In genomic region chr3:107853232-107854181, GRCm38 (mm10) we compare ENCODE assay signal across 21 mouse cellular contexts. TPM values are rescaled to one million over a fixed set of nuclear protein-coding genes. Genes with fewer than 3 reads are reported as not detected.
DNase-seq lines count a peak whose midpoint lies in the region; ATAC-seq and TF ChIP-seq lines count a peak whose summit lies in the region.
"Had no signal": no experiment of that assay in that cellular context is flagged by ENCODE, and none has a peak within 500 bp of the region (broad histone marks: within the 10 kb centered on the region; RNA-seq: fewer than 3 reads in every experiment).

No protein-coding gene starts in this region.

- WGBS in limb, embryonic 12.5 days = 82% methylated on average over 17 of the region's 17 CpGs

- peak; percentile 92 for ATAC-seq in activated CD4-positive, CD25-positive, alpha-beta regulatory T cell, adult 4 months
- ATAC-seq in limb, embryonic 12.5 days (ENCODE audit: insufficient number of reproducible peaks, insufficient read depth, low FRiP score, low TSS enrichment, low read depth) = no peak
- ATAC-seq: forebrain, embryonic 14.5 days had no signal

- no peak overlapping the region for H3K9ac ChIP-seq in limb, embryonic 12.5 days (replicated peaks)
- H3K9ac ChIP-seq: heart, embryonic 15.5 days; hindbrain, embryonic 13.5 days; stomach, embryonic 15.5 days had no signal

- no peaks in the 10 kb centered on the region for H3K27me3 ChIP-seq in limb, embryonic 12.5 days
- H3K27me3 ChIP-seq: hindbrain, embryonic 13.5 days; stomach, embryonic 15.5 days had no signal

- H3K9me3 ChIP-seq in limb, embryonic 12.5 days = no peaks in the 10 kb centered on the region
- H3K9me3 ChIP-seq: heart, embryonic 15.5 days; hindbrain, embryonic 13.5 days; stomach, embryonic 15.5 days had no signal

- peaks cover 49% of the 10 kb centered on the region for H3K4me1 ChIP-seq in limb, embryonic 12.5 days (replicated peaks)

- H3K36me3 ChIP-seq in limb, embryonic 12.5 days = no peaks in the 10 kb centered on the region
- H3K36me3 ChIP-seq: heart, embryonic 15.5 days; hindbrain, embryonic 13.5 days; stomach, embryonic 15.5 days had no signal

- TF ChIP-seq CTCF in left cerebral cortex, adult 2 months (IDR thresholded peaks at IDR 0.05) = peak; percentile 24

- no peak overlapping the region for H3K4me2 ChIP-seq in limb, embryonic 12.5 days
- H3K4me2 ChIP-seq: heart, embryonic 15.5 days; hindbrain, embryonic 13.5 days; stomach, embryonic 15.5 days had no signal

- intact Hi-C loops in left cerebral cortex, adult 2 months (cut with DNase I) = no loop called here
- intact Hi-C loops in heart, postnatal 36 days (cut with DNase I) = no loop called here

- no peak for DNase-seq in left cerebral cortex, adult 2 months (ENCODE audit: extremely low spot score in 1 of 2, low spot score in 2 of 2)
- no peak for DNase-seq in left cerebral cortex, adult 18-20 months (ENCODE audit: low spot score in 2 of 2)
- peak; percentile 80 for DNase-seq in CD4-positive, CD25-positive, alpha-beta regulatory T cell, adult 2 months (ENCODE audit: low read depth, low spot score)
- no peak for DNase-seq in ovary, adult 18-20 months (ENCODE audit: low spot score)
- no peak for DNase-seq in heart, postnatal 36 days
- DNase-seq: adrenal gland, postnatal 14 days; kidney, adult 9 months; right cerebral cortex, postnatal 4 days; thymus, postnatal 25 days had no signal

- no peak overlapping the region for H3K4me3 ChIP-seq in left cerebral cortex, adult 2 months
- H3K4me3 ChIP-seq in limb, embryonic 12.5 days (replicated peaks) = no peak overlapping the region
- H3K4me3 ChIP-seq: heart, embryonic 15.5 days; hindbrain, embryonic 13.5 days; stomach, embryonic 15.5 days had no signal

- 0 out of 2 replicates have a peak overlapping the region, but pooled peaks have one; percentile 13 for H3K27ac ChIP-seq in left cerebral cortex, adult 2 months
- H3K27ac ChIP-seq in limb, embryonic 12.5 days = 0 out of 2 replicates have a peak overlapping the region, but pooled peaks have one; percentile 18
- H3K27ac ChIP-seq: heart, embryonic 15.5 days; hindbrain, embryonic 13.5 days; stomach, embryonic 15.5 days had no signal

RNA-seq across cellular contexts. Expression of gene Eps8l3, which starts 23.5 kb away (rescaled TPM):
- not detected for total RNA-seq in left cerebral cortex, adult 2 months (2021)
- not detected for total RNA-seq in left cerebral cortex, adult 18-20 months (2021)
- polyA plus RNA-seq in activated CD4-positive, CD25-positive, alpha-beta regulatory T cell, adult 4 months (2017; shearing (Covaris generic)) = not detected
- not detected in 2 replicates for polyA plus RNA-seq in limb, embryonic 12.5 days (2016; fragmentation: Nextera tagmentation; extraction: Ambion mirVana)
- total RNA-seq in heart, postnatal 36 days (2021) = not detected
- total RNA-seq: adrenal gland, postnatal 14 days; ES-E14; gastrocnemius, postnatal 4 days; layer of hippocampus, adult 8-10 months had no signal
- polyA plus RNA-seq: cortical plate, adult 2 months; forebrain, embryonic 14.5 days; heart, embryonic 15.5 days; hindbrain, embryonic 13.5 days; limb, embryonic 11.5 days; lung, embryonic 16.5 days had no signal

RNA-seq across cellular contexts. Expression of gene Gstm5, which starts 42.1 kb away (rescaled TPM):
- 100 to 1,000 TPM; 230 TPM for total RNA-seq in left cerebral cortex, adult 2 months (2021)
- total RNA-seq in left cerebral cortex, adult 18-20 months (2021) = 100 to 1,000 TPM; 229 to 250 TPM
- polyA plus RNA-seq in activated CD4-positive, CD25-positive, alpha-beta regulatory T cell, adult 4 months (2017; shearing (Covaris generic)) = not detected
- polyA plus RNA-seq in limb, embryonic 12.5 days (2016; fragmentation: Nextera tagmentation; extraction: Ambion mirVana) = 217 TPM in 2 replicates
- total RNA-seq in heart, postnatal 36 days (2021) = 10 to 100 TPM; 50.5 to 51.2 TPM

Comparison
In these comparisons a context has a peak if more than half of its experiments do, and no peak if none do; other contexts are left out.
1. RNA of gene Gstm5, which starts 42.1 kb away (total RNA-seq): 229 to 250 TPM in left cerebral cortex, adult 18-20 months and 230 TPM in left cerebral cortex, adult 2 months; 50.5 to 51.2 TPM in heart, postnatal 36 days; every median in the first group is over 4 times any median in the second.